Mouse (Mus musculus) layer of hippocampus, postnatal 25 days (tissue): ENCODE measurements around the gene Tpk1. TPM values are rescaled to one million over a fixed set of nuclear protein-coding genes. Genes with fewer than 3 reads are reported as not detected.

Experiments
- DNase-seq, 2 experiments: peaks; one replicate each; pipeline ENCODE4 v3.0.0; 2022; ENCODE audit warnings: mixed read lengths in 2 of 2, low spot score in 1 of 2; ENCODE audit errors: extremely low spot score in 1 of 2
- total RNA-seq, 2 experiments: library from RNA; stranded (reverse); gene quantifications; 2 replicates each; pipeline ENCODE4 v1.2.3; 2021

Tpk1 gene
- total RNA-seq, result 1 to 10 TPM; 2.1 to 3.2 TPM

- DNase-seq, result peak; percentile 85 to 89
Observed at GRCm38 (mm10) chr6:43665677-43666546, at the start of gene Tpk1. TSS of gene Tpk1 (minus strand) at chr6:43666278.

GRCm38 (mm10) chr6:43702810-43703614 is 36.9 kb upstream of the Tpk1 start:
- DNase-seq, result no peak

DNA sequence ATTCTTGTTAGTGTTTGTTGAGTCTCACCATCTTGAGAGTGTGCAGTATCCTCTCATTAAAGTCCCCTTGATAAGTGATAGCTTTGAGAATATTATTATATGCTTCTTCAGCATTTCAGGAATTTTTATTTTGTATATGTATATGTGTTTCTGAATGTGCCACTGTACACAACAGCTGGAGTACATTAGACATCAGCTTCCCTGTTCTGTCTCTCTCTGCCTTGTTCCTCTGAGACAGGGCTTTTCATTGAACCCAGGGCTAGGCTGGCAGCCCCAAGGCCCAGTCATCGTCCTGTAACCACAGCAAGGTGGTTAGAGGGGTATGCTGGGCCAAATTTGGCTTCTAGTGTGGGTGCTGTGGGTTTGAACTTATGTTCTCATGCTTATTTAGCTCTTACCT is 25.8 kb upstream of the Tpk1 start:
- no peak for DNase-seq

GRCm38 (mm10) chr6:43685985-43686384 is 19.9 kb upstream of the Tpk1 start:
- no peak for DNase-seq

DNA sequence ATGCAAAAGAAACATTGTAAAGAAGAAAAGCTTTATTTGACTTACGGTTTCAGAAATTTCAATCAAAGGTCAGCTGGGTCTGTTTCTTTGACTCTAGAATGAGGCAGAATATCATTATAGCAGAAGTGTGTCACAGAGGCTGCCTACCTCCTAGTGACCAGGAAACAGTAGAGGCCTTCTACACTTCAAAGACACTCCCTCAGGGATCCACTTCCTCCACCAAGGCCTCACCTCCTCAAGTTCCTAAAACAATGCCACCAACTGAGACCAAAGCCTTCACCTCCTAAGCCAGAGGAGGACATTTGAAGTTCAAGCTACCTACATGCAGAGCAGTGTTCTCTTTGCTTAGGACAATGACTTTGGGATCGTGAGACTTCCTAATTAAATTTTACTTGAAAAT is 16.5 kb upstream of the Tpk1 start:
- DNase-seq, result no peak

GRCm38 (mm10) chr6:43678689-43679212 is 12.7 kb upstream of the Tpk1 start:
- DNase-seq, result no peak

- no peak for DNase-seq
Observed at GRCm38 (mm10) chr6:43677566-43677965, 11.5 kb upstream of the Tpk1 start.

DNA sequence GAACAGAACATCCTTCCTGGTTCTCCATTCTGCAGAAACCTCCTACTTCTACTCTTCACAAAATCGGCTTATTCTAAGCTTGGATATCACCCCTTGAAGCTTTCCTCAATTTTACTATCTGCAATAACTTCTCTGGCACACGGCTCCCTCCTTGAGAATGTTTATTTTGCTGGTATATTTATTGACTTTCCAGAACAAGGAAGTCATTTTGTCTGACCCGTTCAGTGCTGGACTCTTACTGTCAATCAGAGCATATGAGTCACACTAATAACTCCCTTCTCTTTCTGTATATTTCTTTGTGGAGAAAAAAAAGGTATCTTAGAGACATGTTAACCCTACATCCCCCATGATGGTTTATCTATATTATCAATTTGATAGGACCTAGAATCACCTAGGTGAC is 10.1 kb upstream of the Tpk1 start:
- no peak for DNase-seq

DNA sequence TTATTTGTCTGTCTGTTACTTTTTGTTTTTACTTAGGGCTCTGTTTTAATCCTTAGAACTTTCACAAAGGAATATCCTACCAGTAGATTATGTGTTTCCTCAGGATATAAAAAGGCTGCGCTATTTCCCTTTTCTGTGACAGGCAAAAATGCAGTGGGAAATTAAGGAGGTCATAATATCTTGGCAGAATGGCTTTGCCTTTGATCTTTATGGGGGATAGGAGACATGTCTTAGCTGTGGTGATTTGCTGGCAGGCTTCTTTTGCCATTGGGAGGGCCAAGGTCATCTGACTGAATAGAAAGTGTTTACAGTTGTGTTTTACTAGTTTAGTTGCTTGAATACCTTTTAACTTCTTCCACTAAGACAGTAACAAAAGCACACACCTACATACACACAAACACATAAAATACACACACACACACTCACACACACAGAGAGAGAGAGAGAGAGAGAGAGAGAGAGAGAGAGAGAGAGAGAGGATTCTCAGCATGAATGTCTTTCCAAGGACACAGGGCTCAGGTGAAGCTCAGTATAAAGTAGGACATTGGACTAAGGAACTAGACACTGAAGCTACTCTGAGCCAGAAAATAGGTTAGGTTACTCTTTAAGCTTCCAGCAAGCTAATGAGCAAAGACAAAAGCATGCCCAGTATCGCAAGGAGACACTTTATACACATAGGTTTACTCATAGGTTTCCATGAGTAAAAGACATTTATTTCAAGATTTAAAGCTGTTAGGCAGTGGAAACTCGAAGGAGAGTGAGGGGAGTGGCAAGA is 9.1 kb upstream of the Tpk1 start:
- no peak for DNase-seq

DNA sequence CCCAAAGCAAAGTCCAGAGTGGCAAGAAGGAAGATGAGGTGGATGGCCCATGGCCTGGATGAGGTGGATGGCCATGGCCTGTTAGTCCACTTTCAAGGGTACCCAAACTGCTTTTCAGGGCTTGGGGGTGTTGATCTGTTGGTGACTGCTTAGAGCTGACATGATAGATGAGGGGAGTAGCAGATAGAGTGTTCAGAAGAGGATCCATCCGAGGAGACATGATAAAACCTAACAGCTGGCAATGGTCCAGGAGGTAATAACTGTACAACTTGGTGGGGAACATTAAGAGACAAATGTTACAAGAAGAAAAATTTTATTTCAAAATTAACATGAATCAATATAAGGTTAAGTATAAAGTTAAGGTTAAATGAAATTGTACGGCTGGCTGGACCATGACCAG is 4.9 kb upstream of the Tpk1 start:
- DNase-seq, result no peak

GRCm38 (mm10) chr6:43667681-43668080 is 1.6 kb upstream of the Tpk1 start:
- DNase-seq, result no peak

- no peak for DNase-seq
Observed at GRCm38 (mm10) chr6:43666611-43667400, 728 bp upstream of the Tpk1 start.

- DNase-seq, result no peak
Observed at GRCm38 (mm10) chr6:43661822-43662221, 4.3 kb downstream of the Tpk1 start.

DNA sequence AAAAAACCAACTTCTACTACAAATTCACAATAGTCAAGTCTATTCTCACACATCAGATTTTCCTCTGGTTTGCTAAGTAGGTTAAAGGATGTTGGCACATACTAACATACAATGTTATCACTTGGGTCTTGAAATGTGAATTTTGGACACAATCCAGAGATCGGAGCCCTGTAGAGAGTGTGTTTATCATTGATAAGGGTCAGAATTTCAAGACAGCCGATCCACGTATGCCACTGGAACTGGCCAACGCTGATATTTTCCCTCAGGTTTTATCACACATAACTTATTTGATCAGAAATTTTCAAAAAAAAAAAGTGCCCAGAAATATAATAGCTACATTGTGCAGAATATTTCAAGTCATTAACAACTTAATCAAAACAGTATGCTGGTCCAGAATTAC is 7.8 kb downstream of the Tpk1 start:
- DNase-seq, result no peak

- no peak for DNase-seq
Observed at GRCm38 (mm10) chr6:43657845-43658244, 8.2 kb downstream of the Tpk1 start.

DNA sequence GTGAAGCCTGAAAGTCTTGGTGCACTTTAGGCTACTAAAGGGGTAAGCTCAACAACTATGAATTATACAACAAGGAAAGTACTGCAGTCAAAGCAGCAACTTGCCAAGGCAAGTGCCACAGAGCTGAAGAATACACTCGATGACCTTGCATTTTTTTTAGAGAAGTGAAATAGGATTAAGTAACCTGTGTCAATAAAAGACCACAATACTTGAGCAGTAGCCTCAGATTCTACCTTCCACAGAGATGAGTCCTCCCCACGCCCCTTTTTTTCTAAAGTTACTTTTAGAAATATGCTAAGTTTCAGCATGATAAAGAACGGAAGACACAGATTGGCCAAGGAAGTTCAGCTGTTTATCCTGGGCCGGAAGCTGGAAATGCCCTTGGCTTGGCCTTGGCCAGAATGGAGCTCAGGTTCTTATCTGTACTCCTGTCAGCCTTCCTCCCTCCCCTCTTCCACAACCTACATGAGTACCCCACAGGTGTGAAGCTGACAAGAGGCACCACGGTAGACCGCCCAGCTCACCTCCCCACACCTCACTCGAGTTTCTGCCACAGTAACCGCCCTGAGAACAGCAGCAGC is 11.1 kb downstream of the Tpk1 start:
- DNase-seq, result no peak

DNA sequence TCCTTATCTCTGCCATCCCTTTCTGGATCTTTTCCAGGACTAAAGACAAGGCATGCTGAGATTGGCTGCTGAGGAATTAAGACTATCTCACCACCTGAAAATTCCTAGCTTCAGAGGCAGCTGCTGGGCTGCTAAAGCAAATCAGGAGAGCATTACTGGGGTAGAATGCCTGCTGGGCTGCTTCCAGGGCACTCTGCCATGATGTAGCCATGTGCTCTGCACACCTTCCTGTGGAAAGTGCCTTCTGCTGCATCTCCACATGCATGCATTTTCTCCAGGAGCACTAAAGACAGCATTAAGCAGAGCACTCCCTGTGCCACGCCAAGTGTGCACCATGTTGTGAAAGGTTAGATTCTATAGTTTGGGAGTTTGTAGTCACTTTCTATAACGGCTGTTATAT is 16.6 kb downstream of the Tpk1 start:
- DNase-seq, result no peak

- no peak for DNase-seq
Observed at GRCm38 (mm10) chr6:43645674-43646073, 20.4 kb downstream of the Tpk1 start.

DNA sequence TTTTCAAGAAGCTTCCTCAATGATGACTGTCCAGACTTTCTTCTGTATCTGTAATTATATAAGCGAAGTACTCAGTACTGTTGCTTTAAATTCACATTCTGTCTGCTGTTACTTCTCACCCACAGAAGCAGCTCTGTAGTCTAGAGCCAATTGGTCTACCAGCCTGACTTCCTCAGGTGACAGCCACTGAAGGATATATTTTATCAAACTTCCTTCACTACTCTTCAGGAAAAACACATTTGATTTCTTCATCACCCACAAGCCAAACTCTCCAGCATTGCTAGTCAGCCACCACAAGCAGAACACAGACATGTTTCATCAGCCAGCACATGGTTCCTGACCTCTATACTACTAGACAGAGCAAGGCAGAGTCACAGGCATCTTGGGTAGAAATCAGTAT is 21.0 kb downstream of the Tpk1 start:
- DNase-seq, result no peak

- no peak for DNase-seq
Observed at GRCm38 (mm10) chr6:43643718-43644117, 22.4 kb downstream of the Tpk1 start.
